Mouse (Mus musculus) retina, adult 2 months (tissue): Measurements from ENCODE around the gene Cpt1b.
A peak's percentile ranks its signal among the peaks of the same experiment; 100 is the strongest.

Experiments
- DNase-seq: peaks from one replicate; pipeline ENCODE4 v3.0.0-alpha.2; 2012; ENCODE audit warnings: low read depth, low spot score

Cpt1b gene

GRCm38 (mm10) chr15:89379429-89379828, 46.2 kb downstream of the Cpt1b start:
- DNase-seq = no peak

GRCm38 (mm10) chr15:89378831-89379401, 46.7 kb downstream of the Cpt1b start, which contains the start of gene Odf3b:
Odf3b (minus strand) TSS chr15:89379282.
- no peak for DNase-seq

- no peak for DNase-seq
Observed at GRCm38 (mm10) chr15:89377938-89378828, 47.5 kb downstream of the Cpt1b start.

DNA sequence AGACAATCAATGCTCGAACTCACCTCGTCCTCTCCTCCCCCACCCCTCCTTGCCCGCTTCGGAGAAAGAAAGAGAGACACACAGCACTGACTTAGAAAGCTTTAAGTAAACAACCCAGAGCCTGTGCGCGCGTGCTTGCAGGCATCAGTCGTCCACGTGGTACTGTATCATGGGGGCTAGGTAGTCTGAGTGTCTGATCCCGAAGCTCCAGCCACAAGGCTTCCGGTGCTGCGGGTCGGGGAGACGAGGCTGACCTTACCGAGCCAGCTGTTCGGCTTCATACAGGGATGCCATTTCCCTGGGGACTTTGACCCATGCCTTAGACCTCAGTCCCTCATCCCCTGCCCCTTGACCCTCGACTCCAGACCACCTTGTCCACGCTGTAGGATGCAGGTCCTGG, 48.3 kb downstream of the Cpt1b start:
- DNase-seq = no peak

- DNase-seq = no peak
Observed at GRCm38 (mm10) chr15:89376957-89377356, 48.7 kb downstream of the Cpt1b start, which contains the start of gene Tymp. Tymp (minus strand) TSS chr15:89377039.

DNA sequence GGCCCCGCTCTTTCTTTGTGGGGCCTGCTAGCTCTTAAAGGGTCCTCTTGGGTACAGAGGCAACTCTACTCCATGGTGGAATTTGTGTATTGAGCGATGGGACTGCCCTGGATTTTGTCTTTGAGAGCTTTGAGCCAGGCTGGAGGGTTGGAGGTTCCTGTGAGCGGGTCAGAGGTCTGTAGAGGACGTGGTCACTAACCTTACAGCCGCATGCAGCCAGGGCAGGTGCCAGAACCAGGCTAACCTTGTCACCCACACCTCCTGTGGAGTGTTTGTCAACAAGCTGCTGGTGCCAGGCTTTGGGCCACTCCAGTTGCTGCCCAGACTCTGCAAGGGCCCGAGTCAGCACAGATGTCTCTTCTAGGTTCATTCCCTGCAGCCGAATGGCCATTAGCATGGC, 49.6 kb downstream of the Cpt1b start:
- no peak for DNase-seq

GRCm38 (mm10) chr15:89374801-89375534, 50.7 kb downstream of the Cpt1b start:
- no peak for DNase-seq

DNA sequence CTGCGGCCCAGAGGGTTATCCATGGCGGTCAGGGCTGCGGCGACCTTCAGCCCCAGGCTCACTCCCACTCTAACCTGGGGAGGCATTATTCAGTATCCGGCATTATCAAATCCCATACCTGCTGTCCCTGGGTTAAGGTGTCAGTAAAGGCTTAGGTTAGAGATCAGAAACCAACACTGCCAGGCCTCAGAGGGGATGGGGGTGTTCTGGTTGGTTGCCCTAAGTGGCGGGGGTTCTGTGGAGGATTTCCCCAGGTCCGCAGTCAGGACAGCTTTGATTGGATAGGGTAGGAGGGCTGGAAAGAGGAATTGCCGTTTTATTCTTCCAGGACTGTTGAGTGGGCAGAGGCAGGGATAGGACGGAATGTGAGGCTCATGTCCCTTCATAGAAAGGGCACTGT, 51.3 kb downstream of the Cpt1b start:
- no peak for DNase-seq

DNA sequence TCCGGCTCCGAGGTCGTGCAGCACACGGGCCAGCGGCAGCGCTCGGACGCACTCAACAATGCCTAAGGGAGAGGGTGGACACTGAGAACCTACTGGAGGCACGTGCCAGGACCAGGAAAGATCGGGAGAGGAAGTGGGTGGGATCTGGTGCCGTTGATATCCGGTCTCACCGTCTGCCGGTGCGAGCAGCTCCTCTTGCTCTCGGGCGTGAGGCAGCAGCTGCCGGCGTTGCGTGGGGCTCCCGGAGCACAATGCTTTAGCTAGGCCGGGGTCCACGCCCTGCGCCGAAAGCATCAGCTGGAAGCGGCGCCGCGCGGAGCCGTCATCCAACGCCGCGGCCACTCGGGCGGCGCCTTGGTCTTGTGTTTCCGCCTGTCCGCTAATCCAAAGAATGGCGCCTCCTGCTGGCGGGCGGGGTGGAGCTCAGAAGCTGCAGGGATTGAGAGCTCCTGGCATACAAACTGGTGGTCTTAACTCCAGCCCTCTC, 51.9 kb downstream of the Cpt1b start, which contains the start of gene Sco2:
TSS of gene Sco2 (minus strand) at position 85 of the 487 bp plus-strand sequence.
- peak; percentile 71 for DNase-seq

DNA sequence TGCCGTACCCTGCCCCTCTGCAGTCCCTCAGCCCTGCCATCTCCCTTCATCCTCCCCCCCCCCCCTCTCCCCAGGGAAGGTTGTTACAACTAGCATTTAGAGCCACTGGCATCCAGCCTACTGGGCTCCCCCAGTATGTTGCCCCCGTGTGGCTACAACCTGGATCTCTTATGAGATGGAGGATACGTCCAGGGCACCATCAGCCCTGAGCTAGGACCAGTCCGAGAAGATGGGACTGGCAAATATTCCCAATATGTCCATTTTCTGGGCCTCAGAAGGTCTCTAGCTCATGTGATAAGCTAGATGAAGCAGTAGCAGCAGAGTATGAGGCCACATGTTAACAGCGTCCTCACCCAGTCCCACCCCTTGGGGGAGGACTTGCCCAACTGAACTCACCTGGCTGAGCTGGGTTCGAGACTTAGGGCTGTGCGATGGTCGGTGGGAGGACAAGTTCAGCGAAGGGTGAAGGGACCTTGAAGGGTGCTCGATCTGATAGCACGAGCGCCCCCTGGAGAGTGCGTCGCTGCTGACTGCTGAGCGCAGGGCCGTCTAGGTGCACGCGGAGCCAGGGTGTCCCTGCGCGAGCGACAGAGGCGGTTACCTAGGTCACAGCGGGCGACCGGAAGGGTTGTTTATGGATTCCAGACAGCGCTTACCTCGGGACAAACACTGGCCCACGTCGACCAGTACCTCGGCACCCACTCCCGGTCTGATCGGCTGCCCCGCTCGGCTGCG, 52.5 kb downstream of the Cpt1b start:
- DNase-seq = no peak

DNA sequence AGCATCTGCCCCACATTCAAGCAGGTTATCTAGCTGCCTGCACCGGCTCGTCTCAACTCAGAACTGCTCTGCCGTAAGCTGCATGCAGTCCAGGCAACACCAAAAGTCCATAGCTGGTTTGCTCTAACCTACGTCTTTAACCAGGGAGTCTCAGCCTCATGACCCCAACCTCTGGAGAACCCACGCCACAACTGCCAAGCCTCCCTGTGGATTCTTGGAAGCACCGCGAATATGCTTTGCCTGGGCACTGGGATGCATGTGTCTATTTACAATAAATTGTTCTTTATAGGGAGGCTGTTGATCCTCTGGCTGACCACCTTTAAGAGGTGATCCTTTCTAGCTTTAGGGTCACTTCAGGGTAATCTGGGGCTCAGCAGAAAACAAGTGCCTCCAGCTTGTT, 53.1 kb downstream of the Cpt1b start:
- no peak for DNase-seq

DNA sequence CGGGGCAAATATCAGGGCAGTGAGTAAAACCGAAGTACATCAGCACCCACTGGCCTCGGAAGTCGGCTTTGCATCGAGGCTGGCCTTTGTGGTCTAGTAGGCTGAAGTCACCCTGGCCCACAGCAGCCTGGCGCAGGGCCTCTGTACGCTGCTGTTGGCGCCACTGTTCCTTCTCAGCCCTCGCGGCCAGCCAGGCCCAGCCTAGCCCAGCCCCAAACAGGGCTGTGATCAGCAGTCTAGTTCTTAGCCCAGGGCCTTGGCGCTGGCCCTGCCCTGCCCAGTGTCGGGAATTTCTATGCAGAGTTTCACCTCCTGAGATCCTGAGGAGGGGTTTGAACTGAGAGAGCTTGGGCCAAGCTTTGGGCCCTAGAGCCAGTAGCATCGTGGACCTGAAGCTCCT, 53.6 kb downstream of the Cpt1b start:
- DNase-seq = no peak
